Mouse (Mus musculus): Measurements from ENCODE around the gene Mef2c.
A peak's percentile ranks its signal among the peaks of the same experiment; 100 is the strongest.

Mef2c gene

GRCm38 (mm10) chr13:83503919-83504318 lies at the start of gene Mef2c:
Mef2c (plus strand) TSS chr13:83504034.
- DNase-seq (ENCODE audit: low spot score) = no peak

GRCm38 (mm10) chr13:83458729-83459128 lies 45.1 kb upstream of the Mef2c start:
- no peak for DNase-seq (ENCODE audit: low spot score)

DNA sequence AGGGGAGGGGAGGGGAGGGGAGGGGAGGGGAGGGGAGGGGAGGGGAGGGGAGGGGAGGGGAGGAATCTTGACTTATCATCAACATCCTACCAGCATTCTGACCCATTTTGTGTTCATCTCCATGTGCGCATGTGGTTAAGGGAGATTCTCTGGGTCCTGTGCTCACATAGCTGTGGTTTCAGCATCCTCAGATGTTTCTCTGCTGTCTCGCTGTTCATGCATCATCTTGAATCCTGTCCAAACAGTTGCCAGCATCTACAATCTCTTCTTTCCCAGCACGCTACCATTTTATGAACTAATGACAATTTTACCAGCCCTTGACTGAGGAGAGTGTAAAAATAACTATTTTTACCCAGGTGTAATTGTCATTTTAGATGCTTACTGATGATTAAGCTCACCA lies 44.2 kb upstream of the Mef2c start:
- no peak for DNase-seq (ENCODE audit: low spot score)

DNA sequence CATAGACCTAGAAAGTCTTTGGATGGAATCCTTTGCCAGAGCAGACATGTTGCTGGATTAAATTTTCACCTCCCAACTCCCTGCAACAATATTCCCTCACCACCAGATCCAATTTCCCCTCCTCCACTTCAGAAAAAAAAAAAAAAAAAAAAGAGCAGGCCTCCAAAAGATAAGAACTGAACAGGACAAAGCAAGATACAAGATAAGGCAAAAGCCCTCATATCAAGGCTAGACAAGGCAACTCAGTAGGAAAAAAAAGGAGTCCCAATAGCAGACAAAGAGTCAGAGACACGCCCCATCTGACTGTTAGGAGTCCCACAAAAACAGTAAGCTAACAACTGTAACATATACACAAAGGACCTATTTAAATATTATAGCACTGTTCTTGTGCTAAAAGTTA lies 43.2 kb upstream of the Mef2c start:
- no peak for DNase-seq (ENCODE audit: low spot score)

- no peak for DNase-seq (ENCODE audit: low spot score)
Observed at GRCm38 (mm10) chr13:83461556-83461955, 42.3 kb upstream of the Mef2c start.

DNA sequence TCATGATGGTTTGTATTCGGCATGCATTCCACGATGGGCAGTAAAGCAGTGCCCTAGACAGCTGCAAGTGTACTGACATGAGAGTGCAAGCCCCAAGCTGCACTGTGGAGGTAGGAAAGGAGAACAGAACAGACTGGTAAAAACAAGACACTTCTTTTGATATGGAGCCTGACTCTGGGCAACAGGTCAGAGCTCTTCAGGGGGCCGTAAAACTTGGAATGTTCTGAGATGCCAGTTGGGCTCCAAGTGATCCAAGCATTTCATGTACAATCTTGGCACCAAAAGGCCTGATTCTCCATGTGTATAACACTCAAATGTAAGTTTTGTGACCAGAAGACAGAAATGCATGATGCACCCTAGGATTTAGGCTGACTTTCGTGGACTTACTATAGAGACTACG lies 37.1 kb upstream of the Mef2c start:
- DNase-seq (ENCODE audit: low spot score) = no peak

DNA sequence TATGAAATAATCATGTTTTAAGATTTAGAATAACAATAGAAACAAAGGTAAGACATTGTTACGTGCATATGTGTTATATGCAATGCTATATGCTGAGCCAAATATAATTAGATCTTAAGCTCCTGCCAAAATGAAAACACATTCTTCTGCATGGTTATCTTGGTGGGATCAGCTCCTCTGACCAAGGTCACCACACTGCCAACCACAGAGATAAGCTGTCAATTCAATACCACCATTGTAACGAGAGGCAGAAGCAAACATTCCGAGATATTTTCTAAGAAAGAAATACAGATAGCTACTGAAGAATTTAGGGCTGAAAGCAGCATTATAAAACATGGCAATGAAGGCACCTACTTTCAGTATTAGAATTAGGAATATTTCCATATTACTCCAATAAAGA lies 35.0 kb upstream of the Mef2c start:
- DNase-seq (ENCODE audit: low spot score) = no peak

DNA sequence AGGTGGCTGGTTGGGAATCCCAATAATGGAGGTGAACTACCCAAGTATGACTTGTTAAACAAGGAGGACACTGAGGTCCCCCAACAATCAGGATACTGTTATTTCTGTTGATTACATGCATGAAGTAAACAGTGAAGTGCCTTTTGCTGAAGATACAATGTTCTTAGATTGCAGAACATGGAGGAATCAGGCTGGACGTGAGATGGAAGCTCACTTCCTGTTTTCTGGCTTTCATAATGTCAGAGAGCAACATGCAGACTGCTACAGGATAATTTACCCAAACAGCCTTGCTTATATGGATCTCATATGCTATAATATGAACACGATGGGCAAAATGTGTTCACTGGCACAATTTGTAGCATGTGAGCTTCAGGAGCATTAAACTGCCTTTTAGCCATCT lies 30.1 kb upstream of the Mef2c start:
- DNase-seq (ENCODE audit: low spot score) = no peak

GRCm38 (mm10) chr13:83480388-83480787 lies 23.4 kb upstream of the Mef2c start:
- no peak for DNase-seq (ENCODE audit: low spot score)

DNA sequence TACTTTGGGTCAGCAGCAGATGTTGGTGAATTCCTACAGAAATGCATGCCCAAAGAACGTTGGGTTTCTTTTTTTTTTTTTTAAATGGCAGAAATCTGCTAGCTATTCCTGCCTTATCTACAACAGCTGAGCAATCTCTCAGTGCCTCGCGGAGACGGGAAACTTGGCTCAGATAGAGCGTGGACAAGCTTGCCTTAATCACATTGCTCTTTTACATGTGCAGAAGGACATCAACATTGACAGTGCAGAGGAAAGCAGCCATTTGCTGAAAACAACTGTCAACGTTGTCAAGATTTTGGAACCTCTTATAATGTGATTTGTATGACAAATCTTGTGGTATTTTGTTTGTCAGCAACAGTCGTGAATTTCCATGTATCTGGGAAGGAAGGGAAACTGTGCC lies 22.5 kb upstream of the Mef2c start:
- no peak for DNase-seq (ENCODE audit: low spot score)

DNA sequence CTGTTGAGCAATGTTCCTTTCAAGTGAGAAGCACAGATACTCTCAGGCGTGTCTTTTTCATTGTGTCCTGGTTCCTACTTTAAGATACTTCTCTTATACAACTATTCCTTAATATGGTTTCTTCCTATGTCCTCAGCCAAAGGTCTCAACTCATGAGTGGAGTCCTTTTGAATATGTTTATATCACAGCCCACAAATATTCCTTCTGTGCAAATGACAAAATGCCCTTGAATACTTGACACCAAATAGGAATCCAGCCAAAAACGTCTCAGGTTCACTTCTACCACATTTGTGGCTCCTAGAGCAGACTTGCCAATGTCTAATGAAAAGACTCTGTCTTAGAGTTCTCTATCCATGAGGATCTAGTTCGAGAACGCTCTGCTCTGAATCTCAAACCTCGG lies 21.7 kb upstream of the Mef2c start:
- no peak for DNase-seq (ENCODE audit: low spot score)

GRCm38 (mm10) chr13:83484215-83484614 lies 19.6 kb upstream of the Mef2c start:
- no peak for DNase-seq (ENCODE audit: low spot score)

DNA sequence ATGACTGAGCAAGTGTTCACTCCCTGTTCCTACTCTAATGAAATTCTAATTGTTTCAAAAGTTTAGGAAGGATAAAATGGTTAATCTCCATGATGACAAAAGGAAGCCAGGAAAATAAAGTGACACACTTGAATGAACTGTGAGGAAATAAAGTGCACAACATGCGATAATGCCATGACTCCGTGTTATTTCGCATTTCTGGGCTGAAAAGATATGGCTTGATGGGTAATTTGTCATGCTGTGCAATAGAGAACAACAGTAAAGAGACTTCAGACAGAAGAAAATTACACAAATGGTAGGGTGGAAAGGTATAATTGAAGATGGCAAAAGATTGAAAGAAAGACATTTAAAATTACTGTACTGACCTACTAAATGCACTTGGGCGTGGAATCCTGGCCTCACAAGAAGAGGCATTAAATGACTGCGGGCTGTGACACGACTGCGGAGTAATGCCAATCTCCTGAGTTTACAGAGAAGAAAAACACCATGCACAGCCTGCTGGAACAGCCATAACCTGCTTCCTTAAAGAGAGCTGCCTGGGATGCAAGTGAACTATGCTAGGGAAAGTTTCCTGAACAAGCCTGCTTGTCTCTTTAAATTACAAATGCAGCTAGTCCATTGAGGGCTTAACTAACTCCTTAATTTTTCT lies 19.0 kb upstream of the Mef2c start:
- no peak for DNase-seq (ENCODE audit: low spot score)

DNA sequence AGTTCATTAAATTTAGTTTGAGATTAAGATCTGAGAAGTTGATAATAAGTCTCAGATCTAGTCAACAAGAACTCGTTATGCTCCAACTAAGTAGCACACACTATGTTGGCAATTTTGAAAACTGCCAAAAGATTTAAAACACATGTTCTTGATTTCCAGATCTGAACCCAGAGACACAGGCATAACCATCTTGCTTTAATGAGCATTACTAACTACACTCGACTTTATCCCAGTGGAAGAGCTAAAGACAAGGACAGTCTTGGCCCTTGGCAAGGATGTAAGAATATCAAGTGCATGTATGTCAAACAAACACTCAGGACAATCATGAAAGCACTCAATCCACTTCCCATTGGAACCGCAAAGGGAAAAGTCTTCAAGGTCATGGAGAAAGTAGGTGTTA lies 11.8 kb upstream of the Mef2c start:
- DNase-seq (ENCODE audit: low spot score) = no peak

DNA sequence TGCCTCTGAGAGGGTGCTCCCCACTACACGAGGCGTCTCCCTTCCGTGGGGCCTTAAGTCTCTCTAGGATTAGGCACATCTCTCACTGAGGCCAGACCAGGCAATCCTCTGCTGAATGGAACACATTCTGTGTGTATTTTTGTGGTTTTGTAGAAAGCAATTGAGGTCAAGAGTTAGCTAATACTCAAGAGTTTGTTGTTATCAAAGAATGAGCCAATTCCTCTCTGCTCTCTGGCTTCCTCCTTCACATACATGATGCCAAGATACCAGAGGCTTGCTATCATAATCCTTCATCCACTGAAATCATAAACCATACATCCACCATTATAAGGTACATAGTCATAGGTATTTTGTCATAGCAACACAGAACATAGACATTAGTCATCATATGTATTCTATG lies 6.1 kb upstream of the Mef2c start:
- DNase-seq (ENCODE audit: low spot score) = no peak

DNA sequence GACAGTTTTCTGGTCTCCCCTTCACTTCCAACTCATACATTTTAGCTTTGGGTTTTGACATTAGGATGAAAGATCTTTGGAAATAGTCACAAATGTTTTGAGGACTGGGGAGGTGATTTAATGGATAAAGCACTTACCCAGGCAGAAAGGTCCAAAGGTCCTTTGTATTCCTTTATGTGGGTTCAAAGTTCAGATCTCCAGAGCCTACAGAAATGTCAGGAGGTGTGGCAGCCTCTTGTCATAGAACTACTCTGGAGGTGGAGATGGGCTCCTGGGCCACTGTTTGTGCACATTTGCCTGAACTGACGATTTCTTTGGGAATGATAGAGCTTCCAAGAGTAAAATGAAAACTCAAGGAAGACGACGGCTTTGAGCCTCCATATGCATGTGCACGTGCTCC lies 4.3 kb upstream of the Mef2c start:
- no peak for DNase-seq (ENCODE audit: low spot score)

GRCm38 (mm10) chr13:83507687-83508086 lies 3.9 kb downstream of the Mef2c start:
- DNase-seq (ENCODE audit: low spot score) = no peak

- no peak for DNase-seq (ENCODE audit: low spot score)
Observed at GRCm38 (mm10) chr13:83515013-83515547, 11.2 kb downstream of the Mef2c start.

- peak; percentile 67 for DNase-seq (ENCODE audit: low spot score)
Observed at GRCm38 (mm10) chr13:83517660-83518609, 14.1 kb downstream of the Mef2c start.

GRCm38 (mm10) chr13:83520807-83521206 lies 17.0 kb downstream of the Mef2c start:
- no peak for DNase-seq (ENCODE audit: low spot score)

DNA sequence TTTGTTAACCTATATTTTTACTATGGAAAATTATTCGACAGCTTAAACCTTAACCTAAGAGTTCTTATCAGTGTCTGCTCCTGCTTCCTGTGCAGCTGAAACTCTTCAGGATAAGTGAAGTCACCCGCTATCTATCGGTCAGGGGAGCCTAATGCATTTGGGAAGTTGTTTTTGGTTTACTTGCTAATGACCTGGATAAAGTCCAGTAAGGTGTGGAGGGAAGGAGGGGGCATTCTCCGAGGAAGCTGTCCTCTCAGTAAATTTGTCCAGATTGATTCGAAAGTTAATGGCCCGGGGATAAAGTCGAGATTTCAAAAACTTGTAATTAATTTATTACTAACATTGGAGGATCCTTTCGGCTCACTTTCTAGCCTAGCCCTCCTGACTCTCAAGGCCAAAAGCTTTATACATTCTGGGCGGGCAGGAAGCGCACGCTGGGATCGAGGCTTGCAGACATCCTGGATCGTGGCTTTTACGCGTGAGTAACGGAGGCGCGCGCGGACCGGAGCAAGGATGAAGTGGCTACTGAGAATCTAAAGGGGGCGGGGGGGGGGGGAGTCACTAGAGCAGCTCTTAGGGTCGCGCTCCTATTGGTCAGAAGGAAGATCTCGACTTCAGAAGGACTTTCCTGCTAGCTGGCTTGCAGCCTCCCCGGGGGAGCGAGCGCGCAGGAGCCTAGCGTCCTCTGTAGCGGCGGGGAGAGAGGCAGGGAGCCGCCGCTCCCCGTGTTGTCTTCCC lies 19.6 kb downstream of the Mef2c start:
- peak; percentile 73 for DNase-seq (ENCODE audit: low spot score)

DNA sequence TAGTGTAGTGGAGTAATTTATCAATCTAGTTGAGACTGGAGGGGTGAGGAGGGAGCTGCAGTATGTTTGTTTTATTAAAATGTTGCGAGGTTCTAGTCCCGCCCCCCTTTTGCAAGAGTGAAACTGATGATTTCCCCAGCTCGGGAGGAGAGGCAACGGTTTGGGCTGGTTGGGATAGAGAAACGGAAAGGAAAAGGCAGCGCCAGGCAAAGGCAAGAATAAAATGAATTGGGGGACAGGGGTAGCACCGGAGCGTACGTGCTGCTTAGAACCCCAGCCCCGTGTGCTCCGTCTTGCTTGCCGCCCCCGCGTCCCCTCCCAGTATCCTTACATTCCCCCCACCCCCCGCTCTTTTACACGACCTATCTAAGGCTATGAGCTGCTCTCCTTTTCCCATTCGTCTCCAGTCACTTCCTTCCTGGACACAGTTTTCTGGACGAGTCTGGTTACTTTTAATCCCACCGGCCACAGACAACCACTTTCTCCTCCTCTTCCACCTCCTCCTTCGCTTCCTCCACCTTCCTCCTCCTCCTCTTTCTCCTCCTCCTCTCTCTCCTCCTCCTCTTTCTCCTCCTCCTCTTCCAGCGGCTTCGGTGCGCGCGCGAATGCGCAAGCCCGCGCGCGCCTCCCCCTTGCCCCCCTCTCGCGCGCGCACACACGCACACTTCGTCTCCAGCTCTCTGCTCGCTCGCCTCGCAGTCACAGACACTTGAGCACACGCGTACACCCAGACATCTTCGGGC lies 20.5 kb downstream of the Mef2c start:
- peak; percentile 85 for DNase-seq (ENCODE audit: low spot score)
